Mouse (Mus musculus) gastrocnemius, adult 18-20 months (tissue): ENCODE results near the gene Cpeb4. TPM values are rescaled to one million over a fixed set of nuclear protein-coding genes. Genes with fewer than 3 reads are reported as not detected.
"Not testable (repeated sequence)": the region's sequence is repeated elsewhere in the genome, so short reads cannot be mapped to it uniquely, and the experiment has no call there.

Experiments used
- DNase-seq: peaks from one replicate; pipeline ENCODE4 v3.0.0; 2021; ENCODE audit warnings: low spot score
- total RNA-seq, 2 experiments: library from RNA; stranded (reverse); gene quantifications; 2 replicates each; pipeline ENCODE4 v1.2.3; 2021

Gene Cpeb4
- total RNA-seq, 2 experiments from 2014 or later: 98.3 to 115 TPM

DNA sequence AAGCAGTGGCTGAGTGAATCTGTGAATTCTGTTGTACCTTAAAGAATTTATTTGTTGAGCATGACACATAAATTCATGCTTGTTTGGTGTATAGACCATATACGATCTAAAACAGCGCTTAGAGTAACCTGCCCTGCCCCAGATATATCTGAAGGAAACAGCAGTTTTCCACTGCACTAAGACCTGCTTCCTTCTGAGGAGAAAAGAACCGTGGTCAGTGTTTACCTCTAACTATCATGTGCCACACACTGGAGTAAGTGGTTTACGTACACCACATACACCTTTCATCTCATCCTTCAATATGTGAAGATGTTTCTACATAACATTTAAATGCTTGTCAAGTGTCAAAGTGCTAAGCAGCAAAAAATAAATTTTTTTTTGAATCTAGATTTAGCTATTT, 102.1 kb downstream of the Cpeb4 start:
- DNase-seq: no peak

DNA sequence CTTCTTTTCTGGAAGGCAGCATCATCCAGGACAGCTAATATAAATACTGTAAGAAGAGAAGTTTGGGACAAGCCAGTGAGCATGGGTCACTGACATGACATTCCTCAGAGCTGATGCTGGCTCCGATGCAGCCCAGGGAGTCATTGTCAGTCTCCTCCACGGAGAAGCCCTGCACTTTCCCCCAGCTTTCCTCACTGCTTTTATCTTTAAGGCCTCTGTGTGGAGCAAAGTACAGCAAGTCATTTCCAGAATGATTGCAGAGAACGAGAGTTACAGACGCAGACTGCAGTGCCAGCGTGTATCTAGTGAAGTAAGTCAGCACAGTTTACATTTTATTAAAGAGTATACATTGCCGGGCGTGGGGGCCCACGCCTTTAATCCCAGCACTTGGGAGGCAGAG, 102.8 kb downstream of the Cpeb4 start:
- no peak for DNase-seq

- no peak for DNase-seq
These were observed 103.7 kb downstream of the Cpeb4 start for GRCm38 (mm10) chr11:31975678-31976077.

GRCm38 (mm10) chr11:31976137-31976536, 104.1 kb downstream of the Cpeb4 start:
- no peak for DNase-seq

GRCm38 (mm10) chr11:31980089-31980488, 108.1 kb downstream of the Cpeb4 start:
- DNase-seq: not testable (repeated sequence)

- no peak for DNase-seq
These were observed 109.8 kb downstream of the Cpeb4 start for GRCm38 (mm10) chr11:31981830-31982229.

DNA sequence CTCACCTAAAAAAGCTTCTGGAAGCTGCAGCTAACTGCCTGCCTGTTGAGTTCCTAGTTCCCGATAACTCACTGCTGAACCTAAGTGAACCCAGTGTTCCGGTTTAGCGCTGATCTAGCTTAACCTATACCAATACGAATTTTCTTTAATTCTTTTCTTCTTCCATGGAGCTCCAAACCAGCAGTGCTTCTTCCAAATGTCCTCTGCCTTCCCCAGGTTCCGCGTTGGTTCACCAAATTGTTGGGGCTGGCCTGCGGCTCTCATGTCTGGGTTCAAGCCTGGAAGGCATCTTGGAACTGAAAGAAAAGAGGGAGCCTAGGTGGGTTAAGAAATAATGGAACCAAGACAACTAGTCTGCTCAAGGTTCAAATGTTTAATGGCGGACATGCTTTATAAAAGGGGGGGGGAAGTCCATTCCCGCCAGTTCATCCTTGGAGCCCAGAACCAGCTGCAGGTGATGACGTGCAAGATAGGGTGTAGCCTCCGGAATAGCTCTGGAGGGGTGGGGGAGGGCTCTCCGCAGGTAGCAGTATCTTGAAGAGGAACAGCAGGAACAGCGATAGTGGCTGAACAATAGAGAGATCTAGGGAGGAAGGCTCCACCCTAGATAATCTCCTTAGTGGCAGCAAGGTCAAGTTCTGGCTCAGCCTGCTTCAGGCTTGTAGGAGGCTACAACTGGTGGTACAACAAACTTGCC, 110.4 kb downstream of the Cpeb4 start:
- DNase-seq: not testable (repeated sequence)

DNA sequence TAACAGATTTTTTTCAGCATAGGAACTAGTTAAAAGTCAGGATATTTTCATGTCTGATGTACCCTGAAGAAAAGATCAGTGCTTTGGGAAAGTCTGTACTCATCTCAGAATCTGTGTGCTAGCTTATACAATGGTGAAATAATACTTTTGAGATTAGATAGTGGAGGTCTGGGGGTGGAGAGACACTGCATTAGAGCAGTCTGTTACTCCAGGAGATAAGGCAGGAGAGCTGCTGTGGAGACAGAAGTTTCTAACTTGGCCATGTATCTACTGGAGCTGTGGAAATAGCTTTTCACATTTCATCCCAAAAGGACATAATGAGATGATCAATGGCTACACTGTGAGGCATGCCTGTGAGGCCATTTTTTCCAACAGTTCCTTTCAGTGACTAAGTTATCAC, 111.2 kb downstream of the Cpeb4 start:
- DNase-seq: no peak

DNA sequence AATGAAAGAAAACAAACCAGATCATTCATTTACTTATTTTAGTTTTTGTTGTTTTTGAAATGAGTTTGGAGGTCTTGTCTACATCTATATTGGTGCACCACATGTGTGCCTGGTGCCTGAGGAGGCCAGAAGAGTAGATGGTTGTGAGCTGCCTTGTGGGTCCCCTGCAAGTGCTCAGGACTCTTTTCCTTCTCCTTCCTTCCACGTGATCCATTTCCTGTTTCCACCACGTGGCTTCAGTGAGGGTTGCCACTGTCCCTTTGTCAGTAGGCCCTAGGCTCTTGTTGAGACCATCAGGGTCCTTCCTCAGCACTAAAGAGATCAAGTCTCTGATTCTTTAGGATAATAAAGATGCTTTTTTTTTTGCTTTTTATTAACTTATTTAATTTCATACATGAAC, 112.8 kb downstream of the Cpeb4 start:
- DNase-seq: no peak

Other genes with a start within 250 kb of the Cpeb4 start
- gene Bod1, start 200.3 kb upstream of the Cpeb4 start, total RNA-seq: 100 to 1,000 TPM; 151 to 175 TPM
- not detected for gene 4930524B15Rik, start 93.4 kb downstream of the Cpeb4 start, total RNA-seq
- gene Nsg2, start 128.3 kb downstream of the Cpeb4 start, total RNA-seq: not detected